Mouse (Mus musculus) ovary, postnatal 36 days (tissue): ENCODE measurements around the gene Gal3st2b.
"Not testable (repeated sequence)": the region's sequence is repeated elsewhere in the genome, so short reads cannot be mapped to it uniquely, and the experiment has no call there.

Experiments used
- DNase-seq: peaks from one replicate; pipeline ENCODE4 v3.0.0; 2022; ENCODE audit warnings: low spot score, mixed read lengths

The Gal3st2b gene

DNA sequence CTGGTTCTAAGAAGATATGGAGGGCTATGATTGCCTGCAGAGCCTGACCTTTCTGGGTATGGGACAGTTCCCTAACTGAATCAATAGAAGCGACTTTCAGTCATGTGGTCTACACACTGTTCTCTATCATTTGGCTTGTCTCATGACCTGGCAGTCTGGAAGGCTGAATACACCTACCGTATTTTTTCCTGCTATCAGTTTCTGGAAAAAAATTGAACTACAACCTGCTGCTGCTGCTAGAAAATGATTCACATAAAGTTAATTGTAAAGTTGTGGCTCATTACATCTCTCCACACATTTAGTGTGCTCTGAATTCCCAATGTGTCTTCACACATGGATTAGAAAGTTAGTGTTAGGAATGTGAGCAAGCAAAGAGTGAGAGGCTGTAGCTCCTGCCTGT, at the start of gene Gal3st2b:
TSS of gene Gal3st2b (plus strand) at position 301 of the 400 bp plus-strand sequence.
- not testable (repeated sequence) for DNase-seq

DNA sequence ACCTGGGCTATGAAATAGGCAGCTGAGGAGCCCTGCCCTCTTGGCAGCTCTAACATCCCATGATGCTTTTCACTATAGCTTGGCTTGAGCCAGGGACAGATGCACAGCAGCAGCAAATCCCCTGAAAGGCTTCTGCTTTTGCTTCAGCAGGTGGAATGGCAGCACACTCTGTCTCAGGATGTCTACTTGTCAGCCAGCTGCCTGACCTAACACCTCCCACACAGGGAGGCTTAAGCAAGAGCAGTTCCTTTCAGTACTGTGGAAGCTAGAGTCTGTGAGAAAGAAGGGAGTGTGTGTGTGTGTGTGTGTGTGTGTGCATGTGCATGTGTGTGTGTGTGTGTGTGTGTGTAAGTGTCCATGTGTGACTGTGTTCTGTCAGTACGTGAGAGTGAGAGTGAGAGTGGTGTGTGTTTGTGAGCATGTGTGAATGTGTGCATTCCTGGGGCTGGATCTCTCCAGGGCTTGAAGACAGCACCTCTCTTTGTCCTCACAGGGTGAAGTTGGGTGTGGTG, 46.5 kb upstream of the Gal3st2b start:
- not testable (repeated sequence) for DNase-seq

DNA sequence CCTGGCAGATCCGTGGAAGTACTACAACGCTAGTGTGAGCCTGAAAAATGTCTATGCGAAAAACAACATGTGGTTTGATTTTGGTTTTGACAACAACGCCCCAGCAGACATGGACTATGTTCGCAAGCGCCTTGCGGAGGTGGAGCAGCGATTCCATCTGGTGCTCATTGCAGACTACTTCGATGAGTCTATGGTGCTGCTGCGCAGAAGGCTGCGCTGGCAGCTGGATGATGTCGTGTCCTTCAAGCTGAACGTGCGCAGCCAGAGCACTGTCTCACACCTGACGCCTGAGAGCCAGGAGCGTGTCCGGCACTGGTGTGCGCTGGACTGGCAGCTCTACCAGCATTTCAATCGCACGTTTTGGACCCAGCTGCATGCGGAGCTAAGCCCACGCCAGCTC, 43.7 kb upstream of the Gal3st2b start:
- not testable (repeated sequence) for DNase-seq

DNA sequence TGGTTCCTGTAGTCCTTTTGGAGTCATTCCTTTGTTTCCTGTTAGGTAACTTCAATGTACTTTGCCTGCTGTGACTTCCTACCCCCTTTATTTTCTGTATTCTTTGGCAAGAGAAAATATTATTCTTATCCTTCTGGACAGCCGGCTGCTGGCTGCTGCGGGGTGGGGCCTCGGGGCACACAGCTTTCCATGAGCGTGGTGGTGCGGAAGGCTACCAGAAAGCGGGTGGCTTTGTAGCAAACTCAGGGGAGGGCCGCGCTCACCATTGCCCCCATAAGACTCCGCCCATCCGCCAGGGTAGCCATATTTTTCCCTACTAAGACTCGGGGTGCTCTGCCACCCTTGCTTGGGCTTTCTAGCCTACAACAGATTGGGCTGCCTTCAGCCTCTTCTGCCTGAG, 36.3 kb upstream of the Gal3st2b start:
- DNase-seq = not testable (repeated sequence)

DNA sequence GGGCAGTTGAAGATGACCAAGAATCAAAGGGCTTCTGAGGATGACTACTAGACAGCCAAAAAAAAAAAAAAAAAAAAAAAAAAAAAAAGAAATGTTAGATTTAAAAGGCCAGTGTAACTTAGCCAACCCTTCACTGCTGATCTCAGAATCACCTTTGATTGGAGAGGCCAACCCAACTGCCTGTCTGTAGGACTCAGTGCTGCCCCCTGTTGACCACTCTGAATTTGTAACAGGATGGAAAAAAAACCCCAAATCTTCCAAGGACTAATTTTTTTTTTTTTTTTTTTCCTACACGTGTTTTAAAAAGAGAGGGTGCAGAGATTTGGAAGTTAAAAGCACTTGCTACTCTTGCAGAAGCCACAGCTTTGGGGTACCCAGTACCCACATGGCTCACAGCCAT, 27.2 kb upstream of the Gal3st2b start:
- not testable (repeated sequence) for DNase-seq

DNA sequence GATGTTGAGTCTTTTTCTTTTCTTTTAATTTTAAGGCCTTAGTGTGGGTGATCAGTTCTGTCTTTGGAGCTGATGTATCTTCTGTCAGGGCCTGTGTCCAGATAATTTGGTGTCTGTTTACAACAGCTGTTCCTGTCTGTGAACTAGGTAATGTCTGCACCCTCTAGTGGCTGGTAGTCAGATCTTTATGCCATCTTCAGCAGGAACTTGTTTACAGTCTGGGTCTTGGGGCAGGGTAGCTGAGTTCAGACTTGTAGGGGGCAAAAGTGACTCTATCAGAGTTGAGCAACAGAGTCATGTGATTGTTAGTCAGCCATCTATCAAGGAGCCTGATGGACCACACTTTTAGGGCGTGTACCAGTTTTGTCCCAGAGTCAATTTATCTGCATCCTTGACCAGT, 20.7 kb upstream of the Gal3st2b start:
- not testable (repeated sequence) for DNase-seq

DNA sequence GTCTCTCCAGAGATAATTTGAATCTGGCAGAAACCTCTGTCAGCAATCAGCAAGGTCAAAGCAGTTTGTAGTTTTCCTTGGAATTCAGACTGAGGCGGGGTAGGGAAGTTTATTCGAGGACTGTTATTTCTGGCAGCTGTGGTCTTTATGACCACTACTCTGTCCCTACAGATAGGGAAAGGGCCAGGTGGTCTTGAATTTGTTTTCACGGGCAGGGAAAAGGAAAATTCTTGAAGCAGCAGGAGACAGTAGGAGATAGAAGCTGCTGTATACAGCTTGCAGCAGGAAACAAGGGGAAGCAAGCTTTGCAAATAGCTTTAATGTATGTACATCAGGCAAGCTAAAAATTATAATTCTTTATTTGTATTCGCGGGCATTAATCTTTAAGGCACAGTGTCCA, 16.8 kb upstream of the Gal3st2b start:
- DNase-seq = not testable (repeated sequence)

DNA sequence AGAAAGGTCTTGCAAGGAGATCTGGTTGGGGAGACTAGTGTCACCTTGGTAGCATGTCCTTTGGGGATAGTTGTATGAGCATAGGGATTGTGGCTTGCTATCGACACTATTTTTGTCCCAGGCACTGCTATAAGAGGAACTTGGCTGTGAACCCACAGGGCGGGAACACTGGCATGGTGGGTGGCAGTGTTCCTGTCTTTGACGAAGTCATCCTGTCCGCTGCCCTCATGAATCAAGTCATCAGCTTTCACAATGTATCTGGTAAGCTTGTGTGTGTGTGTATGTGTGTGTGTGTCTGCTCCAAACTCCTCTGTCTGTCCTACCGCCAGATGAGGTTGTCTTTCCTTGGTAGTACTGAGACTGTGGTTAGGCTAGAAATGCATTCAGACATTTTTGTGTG, 11.4 kb upstream of the Gal3st2b start:
- not testable (repeated sequence) for DNase-seq

DNA sequence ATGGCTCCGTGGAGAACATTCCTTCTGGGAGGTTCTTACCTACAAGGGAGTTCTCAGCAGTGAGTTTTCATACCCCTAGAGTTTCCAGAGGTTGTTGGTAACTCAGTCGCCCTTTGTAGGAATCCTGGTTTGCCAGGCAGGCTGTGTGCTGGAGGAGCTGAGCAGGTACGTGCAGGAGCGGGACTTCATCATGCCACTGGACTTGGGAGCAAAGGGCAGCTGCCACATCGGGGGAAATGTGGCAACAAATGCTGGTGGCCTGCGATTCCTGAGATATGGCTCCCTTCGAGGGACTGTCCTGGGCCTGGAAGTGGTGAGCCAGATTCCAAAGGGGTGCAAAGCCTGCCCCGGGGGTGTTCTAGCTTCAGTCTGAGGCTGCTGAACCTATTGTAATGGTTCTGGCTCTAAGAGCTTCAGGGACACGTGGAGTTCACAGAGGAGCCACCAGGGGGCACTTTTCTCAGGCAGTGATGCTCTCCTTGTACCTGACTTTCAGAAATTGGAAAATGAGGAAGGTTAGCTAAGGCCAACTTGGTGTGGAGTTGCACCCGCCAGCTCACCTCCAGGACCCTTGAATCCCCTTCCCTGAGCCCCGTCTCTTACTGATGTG, 9.0 kb upstream of the Gal3st2b start:
- not testable (repeated sequence) for DNase-seq

DNA sequence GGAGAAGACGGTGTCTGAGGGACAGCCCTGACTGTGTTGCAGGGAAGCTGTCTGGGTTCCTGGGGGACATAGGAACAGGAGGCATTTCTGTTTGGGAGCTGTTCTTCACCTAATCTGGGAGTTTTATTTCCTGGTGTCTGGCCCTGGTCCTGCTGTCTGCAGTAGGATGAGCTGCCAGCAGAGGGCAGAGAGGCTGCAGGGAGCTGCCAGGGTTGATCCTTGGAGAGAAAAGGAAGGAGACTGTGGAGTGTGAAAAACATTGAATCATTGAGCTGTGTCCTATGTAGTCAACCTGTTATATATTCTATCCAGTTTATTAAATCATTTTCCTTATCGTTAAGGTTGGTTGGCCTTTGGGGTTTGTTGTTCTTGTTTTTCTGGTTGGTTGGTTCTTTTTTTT, 6.2 kb upstream of the Gal3st2b start:
- not testable (repeated sequence) for DNase-seq

DNA sequence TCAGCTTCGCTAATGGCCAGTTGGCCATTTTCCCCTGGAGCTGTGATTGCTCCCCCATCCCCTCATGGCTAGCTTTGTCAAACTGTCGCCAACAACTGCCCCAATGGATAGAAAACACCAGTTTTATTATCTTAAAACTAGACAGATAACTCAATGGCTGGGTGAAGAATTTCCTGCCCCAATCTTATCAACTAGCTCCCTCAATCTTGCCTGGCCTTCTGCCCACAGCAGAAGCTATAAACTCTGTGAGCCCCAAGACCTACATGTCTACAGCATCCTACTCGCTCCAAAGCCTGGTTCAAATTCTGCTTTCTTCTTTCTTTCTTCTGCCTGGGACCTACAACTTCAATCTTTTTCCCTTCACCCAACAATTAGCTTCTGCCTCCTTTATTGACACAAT, 951 bp upstream of the Gal3st2b start:
- not testable (repeated sequence) for DNase-seq

DNA sequence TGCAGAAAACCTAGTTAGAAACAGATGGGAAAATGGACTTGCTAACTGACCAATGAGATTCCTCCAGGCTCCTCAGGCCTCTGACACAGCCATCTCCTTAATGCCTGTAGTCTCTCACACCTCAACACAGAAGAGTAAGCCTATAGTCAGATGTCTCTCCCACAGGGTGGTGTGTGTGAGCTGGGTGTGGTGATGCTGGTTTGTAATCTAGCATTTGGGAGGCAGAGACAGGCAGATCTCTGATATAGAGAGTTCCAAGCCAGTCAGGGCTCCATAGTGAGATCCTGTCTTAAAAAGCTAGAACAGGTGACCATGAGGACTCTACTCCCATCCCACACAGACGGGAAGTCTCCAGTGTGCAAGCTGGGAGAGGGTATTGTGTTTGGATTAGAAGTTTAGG, 664 bp downstream of the Gal3st2b start:
- DNase-seq = not testable (repeated sequence)

DNA sequence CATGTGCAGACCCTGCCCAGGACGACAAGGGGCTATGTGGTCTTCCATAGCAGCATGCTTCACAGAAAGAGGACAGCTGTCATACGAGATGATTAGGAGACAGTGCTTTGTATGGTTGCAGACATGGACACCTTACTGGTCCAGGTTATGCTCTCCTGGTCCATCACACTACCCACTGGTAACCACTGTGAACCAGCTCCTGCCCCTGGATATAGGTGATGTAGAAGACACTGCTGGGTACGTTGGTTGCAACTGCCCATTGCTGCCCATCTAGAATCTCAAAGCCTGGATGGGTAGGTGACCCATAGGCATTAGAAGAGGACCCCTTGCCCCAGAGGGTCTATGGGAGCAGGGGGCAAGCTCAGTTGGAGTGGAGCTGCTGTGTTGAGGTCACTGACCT, 1.2 kb downstream of the Gal3st2b start:
- not testable (repeated sequence) for DNase-seq

DNA sequence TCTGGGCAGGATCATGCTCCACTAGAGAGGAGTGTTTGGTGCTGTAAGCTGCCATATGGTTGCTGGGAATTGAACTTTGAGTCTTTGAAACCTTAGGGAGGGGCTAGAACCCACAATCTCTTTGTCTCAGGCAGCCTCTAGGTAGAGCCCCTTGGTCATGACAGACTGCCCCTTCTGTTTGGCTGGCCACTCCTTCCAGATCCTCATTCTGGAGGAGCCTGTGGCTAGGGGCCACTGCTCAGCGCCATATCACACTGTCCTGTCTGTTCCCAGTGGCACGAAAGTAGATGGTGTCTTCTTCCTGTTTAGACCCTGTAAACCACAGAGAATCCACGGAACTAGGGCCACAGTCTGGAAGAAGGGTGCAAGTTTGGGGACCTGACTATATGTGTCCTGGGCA, 4.5 kb downstream of the Gal3st2b start:
- DNase-seq = not testable (repeated sequence)

DNA sequence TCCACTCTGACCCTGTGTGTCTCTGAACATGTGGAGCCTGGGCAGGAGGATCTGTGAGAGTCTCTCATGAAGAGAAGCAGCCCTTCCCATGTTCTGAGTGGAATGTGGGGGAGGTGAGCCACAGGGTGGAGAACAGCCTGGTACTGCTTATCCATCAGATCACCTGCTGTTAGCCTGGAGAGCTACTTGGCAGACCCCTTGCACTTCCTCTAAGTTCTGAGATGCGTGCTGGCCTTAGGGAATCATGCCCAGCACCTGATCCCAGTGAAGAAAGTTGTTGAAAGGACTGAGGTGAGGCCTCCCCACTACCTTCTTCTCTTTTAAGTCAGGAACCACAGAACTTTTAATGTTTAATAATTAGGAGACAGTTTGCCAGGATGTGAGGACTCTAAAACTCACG, 5.0 kb downstream of the Gal3st2b start:
- not testable (repeated sequence) for DNase-seq

DNA sequence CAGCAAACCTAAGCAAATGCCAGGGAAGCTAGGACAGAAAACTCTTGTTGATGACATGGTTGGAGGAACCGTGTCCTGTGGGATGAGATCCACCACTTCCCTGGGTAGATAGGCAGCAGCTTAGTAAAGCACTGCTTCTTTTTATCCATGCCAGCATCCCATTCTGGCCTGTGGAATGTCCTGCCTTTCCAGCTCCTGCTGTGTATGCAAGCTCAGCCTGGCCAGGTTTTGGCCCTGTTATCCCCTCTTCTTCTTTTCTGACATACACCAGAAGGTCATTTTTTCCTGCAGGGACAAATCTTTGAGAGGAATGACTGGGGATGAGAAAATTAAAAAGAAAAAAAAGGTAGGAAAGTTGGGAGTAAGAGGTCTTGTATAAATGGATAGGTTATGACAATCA, 17.3 kb downstream of the Gal3st2b start:
- DNase-seq = not testable (repeated sequence)

DNA sequence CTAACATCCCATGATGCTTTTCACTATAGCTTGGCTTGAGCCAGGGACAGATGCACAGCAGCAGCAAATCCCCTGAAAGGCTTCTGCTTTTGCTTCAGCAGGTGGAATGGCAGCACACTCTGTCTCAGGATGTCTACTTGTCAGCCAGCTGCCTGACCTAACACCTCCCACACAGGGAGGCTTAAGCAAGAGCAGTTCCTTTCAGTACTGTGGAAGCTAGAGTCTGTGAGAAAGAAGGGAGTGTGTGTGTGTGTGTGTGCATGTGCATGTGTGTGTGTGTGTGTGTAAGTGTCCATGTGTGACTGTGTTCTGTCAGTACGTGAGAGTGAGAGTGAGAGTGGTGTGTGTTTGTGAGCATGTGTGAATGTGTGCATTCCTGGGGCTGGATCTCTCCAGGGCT, 19.7 kb downstream of the Gal3st2b start:
- not testable (repeated sequence) for DNase-seq

DNA sequence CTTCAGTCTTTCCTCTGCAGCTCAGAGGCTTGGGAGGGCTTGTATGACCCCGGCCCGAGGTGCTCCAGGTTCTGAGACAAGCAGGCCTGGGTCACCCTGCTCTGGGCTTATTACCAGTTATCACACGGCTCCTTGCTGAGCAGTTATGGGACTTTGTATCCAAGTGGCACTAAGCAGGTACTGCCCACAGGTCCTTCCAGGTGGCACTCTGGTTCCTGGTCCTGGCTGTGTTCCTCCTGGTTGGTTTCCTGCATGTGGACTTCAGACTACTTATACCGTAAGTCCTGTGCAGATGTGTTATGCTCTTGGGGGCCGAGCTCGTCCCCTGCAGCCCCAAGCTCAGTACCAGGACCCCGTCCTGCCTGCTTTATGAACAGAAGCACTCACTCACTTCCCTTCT, 20.3 kb downstream of the Gal3st2b start:
- not testable (repeated sequence) for DNase-seq

DNA sequence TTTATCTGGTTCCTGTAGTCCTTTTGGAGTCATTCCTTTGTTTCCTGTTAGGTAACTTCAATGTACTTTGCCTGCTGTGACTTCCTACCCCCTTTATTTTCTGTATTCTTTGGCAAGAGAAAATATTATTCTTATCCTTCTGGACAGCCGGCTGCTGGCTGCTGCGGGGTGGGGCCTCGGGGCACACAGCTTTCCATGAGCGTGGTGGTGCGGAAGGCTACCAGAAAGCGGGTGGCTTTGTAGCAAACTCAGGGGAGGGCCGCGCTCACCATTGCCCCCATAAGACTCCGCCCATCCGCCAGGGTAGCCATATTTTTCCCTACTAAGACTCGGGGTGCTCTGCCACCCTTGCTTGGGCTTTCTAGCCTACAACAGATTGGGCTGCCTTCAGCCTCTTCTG, 31.0 kb downstream of the Gal3st2b start:
- not testable (repeated sequence) for DNase-seq

DNA sequence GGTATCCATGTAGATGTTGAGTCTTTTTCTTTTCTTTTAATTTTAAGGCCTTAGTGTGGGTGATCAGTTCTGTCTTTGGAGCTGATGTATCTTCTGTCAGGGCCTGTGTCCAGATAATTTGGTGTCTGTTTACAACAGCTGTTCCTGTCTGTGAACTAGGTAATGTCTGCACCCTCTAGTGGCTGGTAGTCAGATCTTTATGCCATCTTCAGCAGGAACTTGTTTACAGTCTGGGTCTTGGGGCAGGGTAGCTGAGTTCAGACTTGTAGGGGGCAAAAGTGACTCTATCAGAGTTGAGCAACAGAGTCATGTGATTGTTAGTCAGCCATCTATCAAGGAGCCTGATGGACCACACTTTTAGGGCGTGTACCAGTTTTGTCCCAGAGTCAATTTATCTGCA, 48.4 kb downstream of the Gal3st2b start:
- not testable (repeated sequence) for DNase-seq

DNA sequence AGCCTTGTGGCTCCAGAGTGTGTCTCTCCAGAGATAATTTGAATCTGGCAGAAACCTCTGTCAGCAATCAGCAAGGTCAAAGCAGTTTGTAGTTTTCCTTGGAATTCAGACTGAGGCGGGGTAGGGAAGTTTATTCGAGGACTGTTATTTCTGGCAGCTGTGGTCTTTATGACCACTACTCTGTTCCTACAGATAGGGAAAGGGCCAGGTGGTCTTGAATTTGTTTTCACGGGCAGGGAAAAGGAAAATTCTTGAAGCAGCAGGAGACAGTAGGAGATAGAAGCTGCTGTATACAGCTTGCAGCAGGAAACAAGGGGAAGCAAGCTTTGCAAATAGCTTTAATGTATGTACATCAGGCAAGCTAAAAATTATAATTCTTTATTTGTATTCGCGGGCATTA, 52.3 kb downstream of the Gal3st2b start:
- not testable (repeated sequence) for DNase-seq

DNA sequence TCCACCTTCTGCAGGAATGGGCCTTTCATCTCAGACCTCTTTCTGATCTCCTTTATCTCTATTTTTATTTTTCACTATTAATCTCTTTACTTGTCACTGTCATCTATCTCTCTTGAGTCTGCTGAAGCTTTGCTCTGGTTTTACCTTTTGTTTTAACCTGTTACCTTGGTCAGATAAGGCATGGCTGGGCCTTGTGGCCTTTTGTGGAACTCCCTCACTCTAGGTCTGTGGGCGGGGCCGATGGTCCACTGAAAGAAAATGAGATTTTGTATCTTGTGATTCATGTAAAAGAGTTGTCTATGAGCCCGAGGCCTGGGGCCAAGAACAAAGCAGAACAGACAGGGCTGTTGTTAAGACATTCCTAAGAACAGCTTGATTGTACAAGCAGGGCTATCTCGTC, 52.7 kb downstream of the Gal3st2b start:
- DNase-seq = not testable (repeated sequence)

DNA sequence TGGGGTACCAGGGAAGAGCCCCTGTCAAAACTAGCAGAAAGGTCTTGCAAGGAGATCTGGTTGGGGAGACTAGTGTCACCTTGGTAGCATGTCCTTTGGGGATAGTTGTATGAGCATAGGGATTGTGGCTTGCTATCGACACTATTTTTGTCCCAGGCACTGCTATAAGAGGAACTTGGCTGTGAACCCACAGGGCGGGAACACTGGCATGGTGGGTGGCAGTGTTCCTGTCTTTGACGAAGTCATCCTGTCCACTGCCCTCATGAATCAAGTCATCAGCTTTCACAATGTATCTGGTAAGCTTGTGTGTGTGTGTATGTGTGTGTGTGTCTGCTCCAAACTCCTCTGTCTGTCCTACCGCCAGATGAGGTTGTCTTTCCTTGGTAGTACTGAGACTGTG, 57.7 kb downstream of the Gal3st2b start:
- DNase-seq = not testable (repeated sequence)

DNA sequence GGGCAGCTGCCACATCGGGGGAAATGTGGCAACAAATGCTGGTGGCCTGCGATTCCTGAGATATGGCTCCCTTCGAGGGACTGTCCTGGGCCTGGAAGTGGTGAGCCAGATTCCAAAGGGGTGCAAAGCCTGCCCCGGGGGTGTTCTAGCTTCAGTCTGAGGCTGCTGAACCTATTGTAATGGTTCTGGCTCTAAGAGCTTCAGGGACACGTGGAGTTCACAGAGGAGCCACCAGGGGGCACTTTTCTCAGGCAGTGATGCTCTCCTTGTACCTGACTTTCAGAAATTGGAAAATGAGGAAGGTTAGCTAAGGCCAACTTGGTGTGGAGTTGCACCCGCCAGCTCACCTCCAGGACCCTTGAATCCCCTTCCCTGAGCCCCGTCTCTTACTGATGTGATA, 60.2 kb downstream of the Gal3st2b start:
- DNase-seq = not testable (repeated sequence)
